Mouse (Mus musculus) stomach, embryonic 16.5 days (tissue): ENCODE data around the gene Tmem232. TPM values are rescaled to one million over a fixed set of nuclear protein-coding genes. Genes with fewer than 3 reads are reported as not detected.
A peak's percentile ranks its signal among the peaks of the same experiment; 100 is the strongest.

Experiments
- ATAC-seq: fragments of 200-750 bp; cut with Nextera tagmentation; 2 replicates; pipeline ENCODE4 v1.8.0; 2017; ENCODE audit warnings: moderate number of reproducible peaks, moderate TSS enrichment; ENCODE audit not compliant: insufficient read depth, low FRiP score
- H3K27ac ChIP-seq: fragments of 300-500 bp; sonication (generic); 2 replicates; pipeline ENCODE4 v1.5.1; 2014; ENCODE audit warnings: low read length
- H3K27me3 ChIP-seq: fragments of 300-500 bp; sonication (generic); 2 replicates; pipeline ENCODE4 v1.6.1; 2014; ENCODE audit warnings: low read length, control low read depth, mixed read lengths; ENCODE audit not compliant: control insufficient read depth, insufficient read depth
- H3K36me3 ChIP-seq: fragments of 300-500 bp; sonication (generic); 2 replicates; pipeline ENCODE4 v1.6.1; 2014; ENCODE audit warnings: low read length; ENCODE audit not compliant: control insufficient read depth, insufficient read depth
- H3K4me1 ChIP-seq: fragments of 300-500 bp; sonication (generic); 2 replicates; pipeline ENCODE4 v1.6.1; 2014; ENCODE audit warnings: low read length, control low read depth, mixed read lengths; ENCODE audit not compliant: control insufficient read depth, insufficient read depth
- H3K4me2 ChIP-seq: fragments of 300-500 bp; sonication (generic); 2 replicates; pipeline ENCODE4 v1.6.1; 2014; ENCODE audit warnings: low read depth, low read length, mixed read lengths
- H3K4me3 ChIP-seq: fragments of 300-500 bp; sonication (generic); replicated peaks from 2 replicates; pipeline ENCODE4 v1.5.1; 2014; ENCODE audit warnings: mild to moderate bottlenecking, low read length
- H3K9ac ChIP-seq: fragments of 300-500 bp; sonication (generic); 2 replicates; pipeline ENCODE4 v1.6.1; 2014; ENCODE audit warnings: low read length
- H3K9me3 ChIP-seq: fragments of 300-500 bp; sonication (generic); replicated peaks from 2 replicates; pipeline ENCODE4 v1.6.1; 2016; ENCODE audit warnings: low read length, control low read depth; ENCODE audit not compliant: control insufficient read depth
- WGBS: fragments of 180-500 bp; shearing (Covaris S2); extraction: QIAGEN DNeasy Blood & Tissue Kit; methylation state at CpG from one replicate; pipeline ENCODE4 v1.1.7; 2014; 5-methylcytosine and 5-hydroxymethylcytosine counted together
- polyA plus RNA-seq: library from polyadenylated mRNA; unstranded; fragments of >200 nt; fragmentation: Nextera tagmentation; extraction: Ambion mirVana; gene quantifications from 2 replicates; pipeline ENCODE4 v1.2.1, GENCODE M21; 2015

Gene Tmem232
- not detected in 2 replicates for polyA plus RNA-seq

DNA sequence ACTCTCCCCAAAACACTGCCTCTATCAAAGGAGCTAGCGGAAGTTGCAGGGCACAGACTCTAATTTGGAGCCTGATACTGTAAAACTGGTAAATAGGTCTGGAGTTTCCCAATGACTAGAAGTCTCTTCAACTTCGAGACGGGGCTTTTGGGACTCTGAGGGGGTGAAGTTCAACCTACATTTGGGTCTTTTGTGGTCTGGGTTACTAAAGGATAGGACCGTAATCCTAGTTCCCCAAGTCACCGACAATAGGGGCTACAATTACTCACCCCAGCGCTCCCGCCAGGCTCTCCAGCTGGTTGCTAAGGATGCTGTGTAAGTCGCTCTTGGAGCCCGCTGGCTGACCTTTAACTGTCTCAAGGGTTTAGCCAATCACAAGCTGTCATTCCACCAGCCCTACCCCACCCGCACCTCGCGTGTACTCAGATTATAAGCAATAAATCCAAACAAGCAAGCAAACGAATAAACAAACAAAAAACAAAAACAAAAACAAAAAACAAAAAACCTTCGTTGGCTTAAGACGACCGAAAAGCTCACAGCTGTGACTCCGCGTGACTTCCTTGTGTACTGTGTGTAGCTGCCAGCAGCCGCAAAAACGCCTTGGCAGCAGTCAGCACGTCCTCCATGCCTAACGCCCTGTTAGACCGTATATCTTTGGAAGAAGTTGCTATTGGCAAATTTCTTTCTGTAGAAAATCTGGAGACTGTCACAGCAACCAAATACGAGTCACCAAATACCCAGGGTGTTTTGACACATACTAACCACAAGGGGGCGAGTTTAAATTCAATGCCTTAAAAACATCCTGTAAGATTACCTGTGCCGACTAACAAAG is at the start of gene Tmem232:
Tmem232 (minus strand) TSS at position 342 of the 832 bp plus-strand sequence.
- ATAC-seq, result peak; percentile 68; the same call in 1 of the 2 replicates
- WGBS, result 18% methylated on average over 26 of the region's 26 CpGs
- peak within 1 kb of the TSS; percentile 52 for H3K4me2 ChIP-seq
- H3K9me3 ChIP-seq, result no peaks in the 10 kb centered on the region
- no peak within 1 kb of the TSS for H3K27ac ChIP-seq
- H3K27me3 ChIP-seq, result no peaks in the 10 kb centered on the region
- no peaks in the 10 kb centered on the region for H3K4me1 ChIP-seq
- no peak within 1 kb of the TSS for H3K9ac ChIP-seq
- peak within 1 kb of the TSS; percentile 39 for H3K4me3 ChIP-seq
- no peaks in the 10 kb centered on the region for H3K36me3 ChIP-seq

DNA sequence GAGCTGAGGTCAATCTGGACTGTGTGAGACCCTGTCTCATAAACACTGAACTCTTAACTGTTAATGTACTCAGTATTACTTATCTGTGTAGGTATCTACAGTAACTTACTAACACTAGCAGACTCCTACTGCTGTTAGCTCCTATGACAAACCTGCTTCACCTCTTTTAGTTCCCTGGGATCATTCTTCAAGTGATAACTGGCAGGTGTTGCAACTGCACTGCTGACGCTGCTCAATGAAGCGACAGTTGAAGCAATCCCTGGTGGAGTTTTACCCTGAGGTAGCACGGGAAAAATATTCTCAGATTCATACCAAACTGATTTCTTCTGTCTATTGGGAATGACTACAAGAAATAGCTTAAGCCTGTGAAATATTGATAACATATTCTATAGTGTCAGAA is 46.3 kb upstream of the Tmem232 start:
- no peaks in the 10 kb centered on the region for H3K9me3 ChIP-seq
- H3K27ac ChIP-seq, result no peak overlapping the region
- H3K4me3 ChIP-seq, result no peak overlapping the region
- H3K36me3 ChIP-seq, result 0 out of 2 replicates have a peak, but pooled peaks cover 6% of the 10 kb centered on the region
- no peaks in the 10 kb centered on the region for H3K27me3 ChIP-seq
- H3K4me2 ChIP-seq, result no peak overlapping the region
- H3K4me1 ChIP-seq, result no peaks in the 10 kb centered on the region
- no peak for ATAC-seq
- 83% methylated on average over 3 of the region's 3 CpGs for WGBS
- no peak overlapping the region for H3K9ac ChIP-seq

- H3K4me1 ChIP-seq, result no peaks in the 10 kb centered on the region
- peaks cover 19% of the 10 kb centered on the region for H3K36me3 ChIP-seq
- no peak overlapping the region for H3K27ac ChIP-seq
- ATAC-seq, result 0 out of 2 replicates have a peak, but pooled peaks have one; percentile 33
- no peaks in the 10 kb centered on the region for H3K27me3 ChIP-seq
- no peak overlapping the region for H3K9ac ChIP-seq
- H3K4me3 ChIP-seq, result no peak overlapping the region
- no peaks in the 10 kb centered on the region for H3K9me3 ChIP-seq
- WGBS, result 76% methylated on average over 5 of the region's 5 CpGs
- no peak overlapping the region for H3K4me2 ChIP-seq
Observed at GRCm38 (mm10) chr17:65581440-65581839, 40.9 kb upstream of the Tmem232 start.

DNA sequence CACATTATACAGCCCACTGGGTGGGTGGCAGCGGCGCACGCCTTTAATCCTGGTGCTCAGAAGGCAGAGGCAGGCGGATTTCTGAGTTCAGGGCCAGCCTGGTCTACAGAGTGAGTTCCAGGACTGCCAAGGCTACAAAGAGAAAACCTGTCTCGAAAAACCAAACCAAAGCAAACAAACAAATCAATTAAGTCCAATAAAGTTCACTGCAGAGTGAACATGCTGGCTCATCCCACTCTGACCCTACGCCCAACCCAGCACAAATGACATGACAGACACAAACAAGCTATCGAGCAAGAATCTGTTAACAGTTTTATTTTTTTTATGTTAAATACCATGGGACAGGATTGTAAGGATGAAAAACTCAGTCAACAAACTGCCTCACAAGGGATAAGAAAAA is 39.2 kb upstream of the Tmem232 start:
- Histone ChIP-seq H3K4me2 (no peak overlapping the region), H3K27me3 (no peaks in the 10 kb centered on the region), H3K9me3 (no peaks in the 10 kb centered on the region), H3K4me1 (no peaks in the 10 kb centered on the region), H3K9ac (no peak overlapping the region), H3K36me3 (peaks cover 18% of the 10 kb centered on the region), H3K4me3 (no peak overlapping the region), H3K27ac (no peak overlapping the region)
- 94% methylated on average over 7 of the region's 7 CpGs for WGBS
- no peak for ATAC-seq

DNA sequence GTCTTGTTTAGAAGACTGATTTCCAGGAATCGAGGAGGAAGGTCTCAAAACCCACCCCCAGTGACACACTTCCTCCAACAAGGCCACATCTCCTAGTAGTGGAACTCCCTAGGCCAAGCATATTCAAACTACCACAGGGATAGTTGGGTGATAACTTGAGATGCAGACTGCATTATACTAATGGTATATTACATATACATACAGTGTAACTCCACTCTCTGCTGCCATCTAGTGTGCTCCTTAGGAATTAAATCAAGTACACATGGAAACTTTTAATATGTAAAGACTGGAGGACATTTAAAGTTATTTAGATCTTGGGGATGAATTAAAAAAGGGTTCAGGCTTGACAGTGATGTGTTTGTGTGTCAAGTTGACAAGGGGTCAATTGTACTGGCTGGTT is 34.8 kb upstream of the Tmem232 start:
- Histone ChIP-seq H3K36me3 (peaks cover 10% of the 10 kb centered on the region), H3K27me3 (no peaks in the 10 kb centered on the region), H3K9ac (no peak overlapping the region), H3K4me1 (no peaks in the 10 kb centered on the region), H3K4me3 (no peak overlapping the region), H3K27ac (no peak overlapping the region), H3K4me2 (no peak overlapping the region), H3K9me3 (no peaks in the 10 kb centered on the region)
- no peak; the same call in 1 of the 2 replicates for ATAC-seq
- 70% methylated on average over 1 of the region's 1 CpGs for WGBS

GRCm38 (mm10) chr17:65574850-65575249 is 34.3 kb upstream of the Tmem232 start:
- H3K27me3 ChIP-seq, result no peaks in the 10 kb centered on the region
- no peak overlapping the region for H3K9ac ChIP-seq
- H3K9me3 ChIP-seq, result no peaks in the 10 kb centered on the region
- H3K27ac ChIP-seq, result no peak overlapping the region
- H3K4me3 ChIP-seq, result no peak overlapping the region
- H3K36me3 ChIP-seq, result peaks cover 8% of the 10 kb centered on the region
- ATAC-seq, result no peak
- H3K4me2 ChIP-seq, result no peak overlapping the region
- no peaks in the 10 kb centered on the region for H3K4me1 ChIP-seq
- 79% methylated on average over 8 of the region's 8 CpGs for WGBS

DNA sequence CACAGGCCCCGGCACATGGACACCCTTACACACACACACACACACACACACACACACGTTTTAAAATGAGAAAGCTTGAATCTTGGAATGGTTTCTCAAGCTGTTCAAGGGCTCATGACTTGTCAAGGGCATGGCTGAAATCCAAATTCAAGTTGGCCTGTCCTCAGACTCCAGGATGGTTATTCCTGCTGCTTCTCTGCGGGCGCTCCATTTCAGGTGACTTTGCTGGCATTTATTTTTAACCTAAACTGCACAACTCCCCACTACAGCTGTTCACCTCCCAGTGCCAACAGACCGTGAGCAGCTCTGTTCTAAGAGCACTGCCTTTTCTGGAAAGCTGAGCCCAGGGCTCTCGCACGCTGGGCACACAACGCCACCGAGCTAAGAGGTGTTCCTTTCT is 31.3 kb upstream of the Tmem232 start:
- WGBS, result 79% methylated on average over 9 of the region's 9 CpGs
- Histone ChIP-seq H3K4me2 (no peak overlapping the region), H3K27ac (no peak overlapping the region), H3K4me3 (no peak overlapping the region), H3K4me1 (no peaks in the 10 kb centered on the region), H3K9me3 (no peaks in the 10 kb centered on the region), H3K27me3 (no peaks in the 10 kb centered on the region), H3K9ac (no peak overlapping the region), H3K36me3 (no peaks in the 10 kb centered on the region; the same call in 1 of the 2 replicates)
- ATAC-seq, result no peak

DNA sequence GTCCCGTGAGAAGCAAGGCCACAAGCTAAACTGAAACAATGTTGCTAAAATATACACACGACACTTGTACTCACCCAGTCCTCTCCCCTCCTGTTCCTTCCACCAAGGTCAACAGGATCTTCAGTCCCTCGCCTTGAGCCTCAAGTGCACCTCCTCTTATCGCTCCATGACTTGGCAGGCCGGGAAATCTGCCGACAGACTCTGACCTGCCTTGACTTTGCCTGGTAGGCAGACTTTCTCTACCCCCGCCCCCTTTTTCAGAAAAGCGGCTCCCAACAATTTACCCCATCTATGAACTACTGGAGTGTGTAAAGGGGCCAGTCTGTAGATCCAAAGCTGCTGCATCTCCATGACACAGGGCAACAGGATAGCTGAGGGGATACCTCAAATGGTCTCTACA is 30.9 kb upstream of the Tmem232 start:
- Histone ChIP-seq H3K27me3 (no peaks in the 10 kb centered on the region), H3K9ac (no peak overlapping the region), H3K27ac (no peak overlapping the region), H3K4me1 (no peaks in the 10 kb centered on the region), H3K36me3 (no peaks in the 10 kb centered on the region; the same call in 1 of the 2 replicates), H3K4me2 (no peak overlapping the region), H3K9me3 (no peaks in the 10 kb centered on the region), H3K4me3 (no peak overlapping the region)
- WGBS, result 73% methylated on average over 8 of the region's 8 CpGs
- no peak for ATAC-seq

GRCm38 (mm10) chr17:65564189-65564588 is 23.6 kb upstream of the Tmem232 start:
- Histone ChIP-seq H3K4me3 (no peak overlapping the region), H3K27me3 (no peaks in the 10 kb centered on the region; the same call in 1 of the 2 replicates), H3K27ac (no peak overlapping the region), H3K4me1 (no peaks in the 10 kb centered on the region), H3K9ac (no peak overlapping the region), H3K4me2 (no peak overlapping the region), H3K36me3 (no peaks in the 10 kb centered on the region), H3K9me3 (no peaks in the 10 kb centered on the region)
- 65% methylated on average over 5 of the region's 5 CpGs for WGBS
- no peak for ATAC-seq
